Mouse (Mus musculus) hindbrain, embryonic 11.5 days (tissue): ENCODE data around the gene Gm12185. TPM values are rescaled to one million over a fixed set of nuclear protein-coding genes. Genes with fewer than 3 reads are reported as not detected.
"Not testable (repeated sequence)": the region's sequence is repeated elsewhere in the genome, so short reads cannot be mapped to it uniquely, and the experiment has no call there.

Experiments used
- ATAC-seq: fragments of 200-750 bp; cut with Nextera tagmentation; 2 replicates; pipeline ENCODE4 v1.8.0; 2017; ENCODE audit warnings: mild to moderate bottlenecking, moderate TSS enrichment, moderate library complexity; ENCODE audit not compliant: low FRiP score
- DNase-seq: peaks from one replicate; pipeline ENCODE4 v3.0.0-alpha.2; 2015; ENCODE audit warnings: low spot score
- H3K27ac ChIP-seq: fragments of 300-500 bp; sonication (generic); 2 replicates; pipeline ENCODE4 v1.5.1; 2014; ENCODE audit warnings: mild to moderate bottlenecking, low read depth, low read length
- H3K27me3 ChIP-seq: fragments of 300-500 bp; sonication (generic); 2 replicates; pipeline ENCODE4 v1.6.1; 2014; ENCODE audit warnings: mild to moderate bottlenecking, low read length, moderate library complexity, mixed read lengths; ENCODE audit not compliant: control insufficient read depth, insufficient read depth
- H3K36me3 ChIP-seq: fragments of 300-500 bp; sonication (generic); 2 replicates; pipeline ENCODE4 v1.6.1; 2014; ENCODE audit warnings: mild to moderate bottlenecking, low read length, moderate library complexity, mixed read lengths; ENCODE audit not compliant: control insufficient read depth, insufficient read depth
- H3K4me1 ChIP-seq: fragments of 300-500 bp; sonication (generic); replicated peaks from 2 replicates; pipeline ENCODE4 v1.6.1; 2014; ENCODE audit warnings: low read length, mixed read lengths; ENCODE audit not compliant: control insufficient read depth, insufficient read depth
- H3K4me2 ChIP-seq: fragments of 300-500 bp; sonication (generic); replicated peaks from 2 replicates; pipeline ENCODE4 v1.6.1; 2014; ENCODE audit warnings: mild to moderate bottlenecking, low read depth, low read length
- H3K4me3 ChIP-seq: fragments of 300-500 bp; sonication (generic); 2 replicates; pipeline ENCODE4 v1.5.1; 2014; ENCODE audit warnings: low read depth, low read length
- H3K9ac ChIP-seq: fragments of 300-500 bp; sonication (generic); 2 replicates; pipeline ENCODE4 v1.6.1; 2014; ENCODE audit warnings: low read depth, low read length
- H3K9me3 ChIP-seq: fragments of 300-500 bp; sonication (generic); 2 replicates; pipeline ENCODE4 v1.6.1; 2016; ENCODE audit warnings: low read length; ENCODE audit not compliant: control insufficient read depth
- WGBS: fragments of 180-500 bp; shearing (Covaris S2); extraction: QIAGEN DNeasy Blood & Tissue Kit; methylation state at CpG from one replicate; pipeline ENCODE4 v1.1.7; 2014; 5-methylcytosine and 5-hydroxymethylcytosine counted together
- polyA plus RNA-seq: library from polyadenylated mRNA; unstranded; fragments of >200 nt; fragmentation: Nextera tagmentation; extraction: Ambion mirVana; gene quantifications from 2 replicates; pipeline ENCODE4 v1.2.1, GENCODE M21; 2014

The Gm12185 gene
- polyA plus RNA-seq, 1 experiment from 2014 or later: not detected

GRCm38 (mm10) chr11:48933422-48933821, 58.6 kb downstream of the Gm12185 start:
- ATAC-seq, H3K4me2 ChIP-seq: not testable (repeated sequence)

GRCm38 (mm10) chr11:48928068-48928467, 64.0 kb downstream of the Gm12185 start:
- not testable (repeated sequence) for H3K9ac ChIP-seq, H3K4me1 ChIP-seq, DNase-seq, H3K4me2 ChIP-seq, H3K36me3 ChIP-seq, H3K27ac ChIP-seq, H3K27me3 ChIP-seq, H3K9me3 ChIP-seq, ATAC-seq, H3K4me3 ChIP-seq
- WGBS: 96% methylated on average over 1 of the region's 1 CpGs

More at GRCm38 (mm10) chr11:48933422-48933821, 58.6 kb downstream of the Gm12185 start:
- WGBS: 94% methylated on average over 1 of the region's 1 CpGs
- not testable (repeated sequence) for H3K9ac ChIP-seq, DNase-seq, H3K4me1 ChIP-seq, H3K27ac ChIP-seq, H3K9me3 ChIP-seq, H3K36me3 ChIP-seq, H3K27me3 ChIP-seq, H3K4me3 ChIP-seq

GRCm38 (mm10) chr11:48926437-48926836, 65.6 kb downstream of the Gm12185 start:
- H3K9ac ChIP-seq, ATAC-seq, H3K27ac ChIP-seq, H3K9me3 ChIP-seq, H3K4me1 ChIP-seq, H3K27me3 ChIP-seq, H3K4me3 ChIP-seq, H3K4me2 ChIP-seq, H3K36me3 ChIP-seq, DNase-seq: not testable (repeated sequence)

GRCm38 (mm10) chr11:48923818-48924217, 68.2 kb downstream of the Gm12185 start:
- not testable (repeated sequence) for DNase-seq, H3K9ac ChIP-seq, H3K27ac ChIP-seq, H3K4me3 ChIP-seq, H3K9me3 ChIP-seq, ATAC-seq, H3K4me1 ChIP-seq, H3K27me3 ChIP-seq, H3K36me3 ChIP-seq, H3K4me2 ChIP-seq
- WGBS: 75% methylated on average over 5 of the region's 5 CpGs

- Histone ChIP-seq H3K27ac (no peak overlapping the region), H3K9ac (no peak overlapping the region), H3K36me3 (no peaks in the 10 kb centered on the region), H3K4me1 (no peaks in the 10 kb centered on the region), H3K4me3 (no peak overlapping the region), H3K27me3 (no peaks in the 10 kb centered on the region), H3K4me2 (no peak overlapping the region), H3K9me3 (no peaks in the 10 kb centered on the region)
- no peak for DNase-seq
- no peak for ATAC-seq
- WGBS: 85% methylated on average over 3 of the region's 3 CpGs
Observed at GRCm38 (mm10) chr11:48918380-48918779, 73.6 kb downstream of the Gm12185 start.

GRCm38 (mm10) chr11:48913611-48914010, 78.4 kb downstream of the Gm12185 start:
- Histone ChIP-seq H3K9ac (no peak overlapping the region), H3K4me1 (no peaks in the 10 kb centered on the region), H3K36me3 (no peaks in the 10 kb centered on the region), H3K27ac (no peak overlapping the region), H3K9me3 (no peaks in the 10 kb centered on the region), H3K4me2 (no peak overlapping the region), H3K4me3 (no peak overlapping the region), H3K27me3 (no peaks in the 10 kb centered on the region)
- ATAC-seq: no peak
- WGBS: 90% methylated on average over 1 of the region's 1 CpGs
- no peak for DNase-seq

GRCm38 (mm10) chr11:48908459-48908858, 83.6 kb downstream of the Gm12185 start:
- H3K27me3 ChIP-seq: no peaks in the 10 kb centered on the region
- WGBS: 45% methylated on average over 1 of the region's 1 CpGs
- H3K4me2 ChIP-seq: no peak overlapping the region
- DNase-seq (no peak), ATAC-seq (no peak)
- no peaks in the 10 kb centered on the region for H3K4me1 ChIP-seq
- no peak overlapping the region for H3K9ac ChIP-seq
- no peaks in the 10 kb centered on the region for H3K9me3 ChIP-seq
- no peak overlapping the region for H3K4me3 ChIP-seq
- no peaks in the 10 kb centered on the region for H3K36me3 ChIP-seq
- H3K27ac ChIP-seq: no peak overlapping the region

GRCm38 (mm10) chr11:48902021-48902420, 90.0 kb downstream of the Gm12185 start, which contains the start of gene Gm5431:
TSS of gene Gm5431 (minus strand) at chr11:48902214.
- 91% methylated on average over 2 of the region's 2 CpGs for WGBS
- DNase-seq (no peak), ATAC-seq (no peak)
- no peak within 1 kb of the TSS for H3K4me3 ChIP-seq
- H3K36me3 ChIP-seq: no peaks in the 10 kb centered on the region
- H3K27me3 ChIP-seq: no peaks in the 10 kb centered on the region
- no peak within 1 kb of the TSS for H3K4me2 ChIP-seq
- H3K9ac ChIP-seq: no peak within 1 kb of the TSS
- H3K9me3 ChIP-seq: no peaks in the 10 kb centered on the region
- H3K4me1 ChIP-seq: no peaks in the 10 kb centered on the region
- no peak within 1 kb of the TSS for H3K27ac ChIP-seq

GRCm38 (mm10) chr11:48901567-48901930, 90.5 kb downstream of the Gm12185 start:
- not testable (repeated sequence) for H3K4me3 ChIP-seq
- WGBS: 88% methylated on average over 1 of the region's 1 CpGs

More at GRCm38 (mm10) chr11:48901567-48901930, 90.5 kb downstream of the Gm12185 start:
- not testable (repeated sequence) for ATAC-seq, H3K9ac ChIP-seq, H3K36me3 ChIP-seq, H3K4me1 ChIP-seq, H3K27me3 ChIP-seq, H3K9me3 ChIP-seq, H3K27ac ChIP-seq, H3K4me2 ChIP-seq, DNase-seq
